Mouse (Mus musculus): ENCODE data around the gene Thumpd3.
A peak's percentile ranks its signal among the peaks of the same experiment; 100 is the strongest.

Gene Thumpd3

GRCm38 (mm10) chr6:113037946-113038734 lies 7.9 kb upstream of the Thumpd3 start:
- DNase-seq (ENCODE audit: low spot score) = peak; percentile 33

GRCm38 (mm10) chr6:113038735-113039058 lies 7.3 kb upstream of the Thumpd3 start:
- DNase-seq (ENCODE audit: low spot score) = no peak

GRCm38 (mm10) chr6:113040319-113040718 lies 5.7 kb upstream of the Thumpd3 start:
- DNase-seq (ENCODE audit: low spot score) = no peak

DNA sequence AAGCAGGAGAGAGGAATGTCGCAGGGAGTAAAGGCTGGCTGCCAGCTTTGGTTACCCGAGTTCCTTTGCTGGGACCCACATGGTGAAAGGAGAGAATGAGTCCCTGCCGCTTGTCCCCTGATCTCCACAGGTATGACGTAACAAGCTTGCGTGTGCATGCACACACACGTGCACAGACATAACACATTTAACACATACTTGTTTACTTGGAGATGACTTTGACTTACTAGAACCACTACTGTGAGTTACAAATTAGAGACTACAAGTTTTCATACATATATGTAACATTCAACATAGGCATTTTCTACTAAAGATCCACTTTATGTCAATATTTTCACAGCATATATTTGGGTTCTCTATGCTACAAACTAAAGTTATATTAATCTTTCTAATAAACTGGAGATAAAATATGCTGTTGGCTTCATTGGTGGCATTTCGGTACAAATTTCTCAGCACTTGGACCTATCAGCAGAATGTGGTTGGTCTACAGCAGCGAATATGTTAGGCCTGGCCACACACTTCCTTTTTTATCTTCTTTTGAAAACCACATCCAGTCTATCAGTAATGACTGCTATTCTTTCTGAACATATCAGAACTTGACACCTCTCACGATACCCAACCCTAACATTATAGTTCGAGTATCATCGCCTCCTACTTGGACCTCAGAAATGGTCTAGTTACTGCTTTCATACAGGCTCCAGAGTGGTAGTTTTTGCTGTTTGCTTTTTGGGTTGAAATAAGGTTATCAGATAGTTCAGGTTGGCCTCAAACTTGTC lies 4.6 kb upstream of the Thumpd3 start:
- DNase-seq (ENCODE audit: low spot score) = no peak

GRCm38 (mm10) chr6:113045575-113045974 lies 450 bp upstream of the Thumpd3 start:
- no peak for DNase-seq (ENCODE audit: low spot score)

DNA sequence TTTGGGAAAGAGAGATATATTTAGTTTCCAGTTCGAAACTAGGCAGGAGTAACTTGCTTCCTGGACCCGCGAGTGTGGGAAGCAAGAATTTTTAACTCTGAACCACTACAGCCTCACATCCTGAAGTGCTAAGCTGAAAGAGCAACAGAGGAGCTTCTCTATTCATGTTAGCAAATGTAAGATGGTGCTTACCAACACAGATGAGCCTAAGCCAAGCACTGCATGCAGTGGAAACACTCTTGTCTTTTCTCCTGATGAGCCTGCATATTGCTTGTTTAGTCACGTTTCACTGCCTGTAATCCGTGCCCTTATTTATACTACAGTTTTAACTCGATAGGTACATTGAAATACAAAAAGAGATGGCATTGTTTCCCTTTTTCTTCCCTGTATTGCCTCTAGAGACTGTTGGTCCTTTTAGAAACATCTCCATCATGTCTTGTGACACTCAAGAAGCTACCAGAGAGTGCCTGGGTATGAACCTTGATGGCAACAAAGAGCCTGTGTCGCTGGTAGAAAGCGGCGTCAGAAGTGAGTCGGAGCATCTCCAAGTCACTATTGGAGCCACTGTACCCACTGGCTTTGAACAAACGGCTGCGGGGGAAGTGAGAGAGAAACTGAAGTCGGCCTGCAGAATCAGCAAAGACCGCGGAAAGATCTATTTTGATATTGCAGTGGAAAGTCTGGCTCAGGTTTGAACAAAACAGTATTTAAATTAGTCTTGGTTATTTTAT lies 1.2 kb downstream of the Thumpd3 start:
- no peak for DNase-seq (ENCODE audit: low spot score)

DNA sequence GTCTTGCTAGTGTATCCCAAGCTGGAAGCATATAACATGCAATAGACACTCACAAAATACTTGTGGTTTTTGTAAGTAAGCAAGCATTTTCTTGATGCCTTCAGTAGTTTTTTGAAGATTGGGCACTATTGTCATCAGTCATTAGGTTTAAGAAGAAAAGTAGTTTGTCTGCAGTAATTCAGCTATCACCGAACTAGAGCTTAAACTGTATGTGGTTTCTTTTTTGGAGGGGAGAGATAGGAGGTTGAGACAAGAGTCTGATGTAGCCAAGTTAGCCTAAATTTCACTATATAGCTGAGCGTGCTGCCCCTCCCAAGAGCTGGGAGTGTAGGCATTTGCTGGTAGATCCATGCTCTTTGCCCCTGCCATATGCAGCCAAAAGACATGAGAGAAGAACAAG lies 2.3 kb downstream of the Thumpd3 start:
- DNase-seq (ENCODE audit: low spot score) = no peak

DNA sequence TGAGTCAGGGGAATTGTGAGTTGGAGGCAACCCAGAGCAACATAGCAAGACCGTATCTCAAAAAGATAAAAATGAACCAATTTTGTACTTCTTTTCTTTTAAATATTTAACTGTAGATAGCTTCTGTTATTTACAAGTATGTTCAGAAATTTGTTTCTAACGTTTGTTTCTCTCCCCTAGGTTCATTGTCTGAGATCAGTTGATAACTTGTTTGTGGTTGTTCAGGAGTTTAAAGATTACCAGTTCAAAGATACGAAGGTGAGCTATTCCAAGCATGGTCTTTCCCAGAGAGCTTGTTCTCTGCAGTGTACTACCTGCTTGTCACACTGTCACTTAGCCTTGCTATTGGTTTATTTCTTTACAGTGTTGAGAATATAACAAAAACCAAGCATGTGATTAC lies 3.1 kb downstream of the Thumpd3 start:
- DNase-seq (ENCODE audit: low spot score) = no peak

GRCm38 (mm10) chr6:113052972-113053371 lies 6.9 kb downstream of the Thumpd3 start:
- DNase-seq (ENCODE audit: low spot score) = no peak

- DNase-seq (ENCODE audit: low spot score) = no peak
Observed at GRCm38 (mm10) chr6:113054552-113055107, 8.6 kb downstream of the Thumpd3 start.

DNA sequence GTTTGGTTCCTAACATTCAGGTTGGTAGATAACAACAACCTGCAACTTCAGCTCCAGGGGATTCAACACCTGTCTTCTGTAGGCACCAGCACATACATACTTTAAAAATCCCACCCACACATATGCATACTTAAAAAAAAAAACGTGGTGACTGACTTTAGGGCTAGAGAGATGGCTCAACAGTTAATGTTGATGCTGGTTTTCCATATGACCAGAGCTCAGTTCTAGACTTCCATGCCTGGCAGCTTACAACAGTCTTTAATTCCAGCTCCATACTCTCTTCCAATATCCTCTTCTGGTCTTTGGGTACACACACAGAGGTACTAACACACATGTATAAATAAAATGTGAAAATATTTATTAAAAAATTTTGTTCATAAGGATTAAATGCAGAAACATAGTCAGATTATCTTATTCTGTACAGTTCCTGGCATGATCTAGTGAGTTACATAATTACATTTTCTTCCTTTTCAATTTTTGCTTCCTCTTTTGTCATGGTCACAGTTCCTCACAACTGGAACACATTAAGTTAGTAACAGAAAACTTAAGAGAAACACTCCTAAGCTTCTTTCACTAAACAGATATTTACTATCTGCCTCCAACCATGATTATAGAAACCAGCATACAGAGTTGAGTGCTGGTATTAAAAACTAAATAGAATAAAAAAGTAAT lies 15.0 kb downstream of the Thumpd3 start:
- no peak for DNase-seq (ENCODE audit: low spot score)

- DNase-seq (ENCODE audit: low spot score) = no peak
Observed at GRCm38 (mm10) chr6:113062253-113062652, 16.2 kb downstream of the Thumpd3 start.

DNA sequence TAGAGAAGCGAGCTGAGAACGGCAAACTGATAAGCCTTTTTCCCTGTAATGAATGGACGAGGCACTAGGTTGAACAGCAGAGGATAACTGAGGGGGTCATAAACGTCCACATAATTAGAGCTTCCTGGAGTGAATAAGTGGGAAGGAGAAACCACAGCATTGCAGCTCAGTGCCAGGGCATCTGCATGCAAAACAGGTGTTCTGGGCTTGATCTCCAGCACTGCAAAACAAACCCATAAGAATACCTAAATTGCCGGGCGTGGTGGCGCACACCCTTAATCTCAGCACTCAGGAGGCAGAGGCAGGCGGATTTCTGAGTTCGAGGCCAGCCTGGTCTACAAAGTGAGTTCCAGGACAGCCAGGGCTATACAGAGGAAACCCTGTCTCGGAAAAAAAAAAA lies 17.3 kb downstream of the Thumpd3 start:
- no peak for DNase-seq (ENCODE audit: low spot score)

DNA sequence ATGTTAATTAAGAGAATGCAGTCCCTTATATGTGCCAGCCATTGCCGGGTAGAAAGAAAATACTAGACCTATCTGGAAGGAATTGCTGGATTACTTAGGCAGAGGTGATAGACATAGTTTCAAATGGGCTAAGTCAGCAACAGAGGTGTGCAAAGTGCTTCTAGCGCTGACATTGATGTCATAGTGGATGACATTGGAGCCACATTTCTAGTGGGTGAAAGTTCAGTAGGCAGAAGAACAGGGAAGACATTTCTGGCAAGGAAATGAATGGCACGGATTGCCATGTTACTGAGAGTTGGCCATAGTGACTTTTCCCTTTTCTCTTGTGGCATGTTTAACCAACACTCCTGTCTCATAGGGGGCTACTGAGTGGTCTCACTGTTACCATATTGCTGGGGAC lies 19.2 kb downstream of the Thumpd3 start:
- DNase-seq (ENCODE audit: low spot score) = no peak

DNA sequence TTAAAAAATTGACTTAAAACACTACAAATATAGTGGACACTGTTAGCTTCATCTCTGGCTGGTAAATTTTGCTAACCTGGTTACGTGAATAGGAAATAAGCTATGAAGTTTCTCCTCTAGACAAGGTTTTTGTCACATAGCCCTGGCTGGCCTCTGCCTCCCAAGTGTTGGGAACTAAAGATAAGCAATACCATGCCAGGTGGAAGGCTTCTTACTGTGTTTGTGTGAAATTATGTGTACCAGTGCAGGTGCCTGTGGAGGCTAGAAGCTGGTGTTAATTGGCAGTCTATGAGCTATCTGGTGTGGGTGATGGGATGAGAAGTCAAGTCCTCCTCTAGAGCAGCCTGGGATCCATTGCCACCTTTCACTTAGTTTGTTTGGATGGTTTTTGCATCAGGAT lies 23.1 kb downstream of the Thumpd3 start:
- DNase-seq (ENCODE audit: low spot score) = no peak

DNA sequence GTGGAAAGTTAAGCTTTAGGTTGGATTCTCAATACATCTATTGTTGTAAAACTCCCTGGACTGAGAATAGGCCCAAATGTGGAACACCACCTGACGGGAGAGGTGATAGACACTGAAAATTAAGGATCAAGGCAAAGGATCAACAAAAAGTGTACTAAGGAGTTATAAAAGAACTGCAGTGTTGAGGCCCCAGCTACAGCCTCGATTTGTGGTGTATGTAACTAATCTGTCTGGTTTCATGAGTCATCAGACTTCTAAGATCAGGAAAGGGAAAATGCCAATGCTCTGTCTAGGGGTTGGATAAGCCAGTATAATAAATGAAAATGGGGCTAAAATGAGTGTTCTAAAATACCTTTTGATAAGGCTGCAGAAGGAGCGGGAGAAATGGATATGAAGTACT lies 29.2 kb downstream of the Thumpd3 start:
- DNase-seq (ENCODE audit: low spot score) = no peak

GRCm38 (mm10) chr6:113076012-113076685 lies 30.1 kb downstream of the Thumpd3 start:
- DNase-seq (ENCODE audit: low spot score) = peak; percentile 92

DNA sequence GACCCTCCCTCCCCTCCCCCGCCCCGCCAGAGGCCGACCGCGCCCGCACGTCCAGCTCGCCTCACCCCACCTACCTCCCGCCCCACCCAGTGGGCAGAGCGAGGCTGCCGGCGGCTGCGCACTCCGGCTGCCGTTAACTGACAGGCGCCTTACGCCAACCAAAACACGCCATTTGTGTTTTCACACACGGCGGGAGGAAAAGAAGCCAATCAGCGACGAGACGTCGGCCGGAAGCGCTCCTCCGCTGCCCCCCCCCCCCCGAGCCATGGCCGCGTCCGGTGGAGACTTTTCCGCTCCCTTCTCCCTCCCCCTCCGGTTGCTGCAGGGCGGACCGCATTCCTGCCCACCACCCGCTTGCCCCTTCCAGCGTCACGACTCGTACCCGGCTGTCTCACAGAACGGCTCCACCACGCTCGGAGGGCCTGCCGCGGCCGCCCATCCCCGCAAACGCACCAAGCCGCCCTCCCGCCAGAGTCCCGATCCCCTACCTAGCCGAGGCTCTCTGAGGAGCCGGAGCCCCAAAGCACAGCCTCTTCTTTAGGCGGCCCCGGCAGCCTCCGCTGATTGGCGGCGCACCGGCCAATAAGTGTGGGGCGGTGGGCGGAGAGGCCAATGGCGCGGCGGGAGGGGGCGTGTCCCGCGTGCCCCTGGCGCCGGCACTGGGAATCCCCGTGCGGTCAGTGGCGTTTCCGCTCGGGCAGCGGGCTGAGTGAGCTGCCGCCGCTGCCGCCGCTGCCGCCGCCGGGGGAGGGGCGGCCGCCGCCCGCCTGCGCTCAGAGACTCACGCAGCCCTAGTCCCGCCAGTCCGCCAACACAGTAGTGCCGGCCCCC lies 30.9 kb downstream of the Thumpd3 start, which contains the start of gene Setd5:
Gene Setd5, plus strand, starts transcription at position 680 of the 831 bp plus-strand sequence.
- DNase-seq (ENCODE audit: low spot score) = peak; percentile 100

DNA sequence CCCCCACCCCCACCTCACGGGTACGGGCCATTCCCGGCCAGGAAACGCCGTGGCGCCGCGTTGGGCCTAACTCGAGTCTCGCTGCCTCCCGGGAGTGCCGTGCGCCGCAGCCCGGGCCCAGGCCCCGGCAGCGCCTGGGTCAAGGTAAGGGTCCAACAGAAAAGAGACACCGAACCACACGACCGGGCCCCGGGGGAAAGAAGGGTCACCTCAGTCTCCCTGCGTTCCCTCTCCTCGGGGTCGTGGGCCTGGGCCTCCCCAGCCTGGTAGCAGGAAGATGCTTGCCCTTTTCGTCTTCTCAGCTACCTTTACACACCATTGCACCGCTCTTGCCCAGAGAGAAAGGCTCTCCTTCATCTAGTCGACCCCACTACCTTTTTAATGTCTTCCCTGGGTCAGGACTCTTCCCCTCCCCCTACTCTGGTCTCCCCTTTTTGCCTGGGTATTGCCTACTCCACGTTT lies 31.6 kb downstream of the Thumpd3 start:
- DNase-seq (ENCODE audit: low spot score) = no peak

- DNase-seq (ENCODE audit: low spot score) = no peak
Observed at GRCm38 (mm10) chr6:113078031-113078721, 32.2 kb downstream of the Thumpd3 start.
